Mouse (Mus musculus): ENCODE measurements at regions not wholly inside any gene's neighbourhood (a gene's known extent, or its start where the extent isn't known, plus 50 kb on each side); places are given as distances from the start of the nearest gene placed in this dataset.

- DNase-seq, result no peak
These were observed 1105.2 kb downstream of the Ntrk3 start for GRCm38 (mm10) chr7:77632656-77633055.

- DNase-seq, result no peak
These were observed 1114.3 kb downstream of the Ntrk3 start for GRCm38 (mm10) chr7:77623491-77623890.

GRCm38 (mm10) chr7:77622934-77623333, 1114.9 kb downstream of the Ntrk3 start:
- DNase-seq, result no peak

GRCm38 (mm10) chr7:77572872-77573271, 1164.9 kb downstream of the Ntrk3 start:
- DNase-seq, result no peak

- no peak for DNase-seq
These were observed 1178.7 kb downstream of the Ntrk3 start for GRCm38 (mm10) chr7:77559095-77559494.

GRCm38 (mm10) chr7:77558536-77558935, 1179.3 kb downstream of the Ntrk3 start:
- DNase-seq, result no peak

GRCm38 (mm10) chr7:77536890-77537289, 1200.9 kb downstream of the Ntrk3 start:
- DNase-seq, result no peak

GRCm38 (mm10) chr7:77527906-77528305, 1209.9 kb downstream of the Ntrk3 start:
- DNase-seq, result no peak

GRCm38 (mm10) chr7:77509586-77509985, 1228.2 kb downstream of the Ntrk3 start:
- no peak for DNase-seq

GRCm38 (mm10) chr7:77507606-77508005, 1230.2 kb downstream of the Ntrk3 start:
- no peak for DNase-seq

- DNase-seq, result no peak
These were observed 1235.2 kb downstream of the Ntrk3 start for GRCm38 (mm10) chr7:77502608-77503007.

GRCm38 (mm10) chr7:77495066-77495465, 1242.7 kb downstream of the Ntrk3 start:
- peak; percentile 0 to 4 for DNase-seq

GRCm38 (mm10) chr7:77477519-77477918, 1247.8 kb downstream of the Agbl1 start:
- no peak for DNase-seq

- DNase-seq, result no peak
These were observed 1216.3 kb downstream of the Agbl1 start for GRCm38 (mm10) chr7:77446052-77446367.

GRCm38 (mm10) chr7:77445352-77446051, 1215.8 kb downstream of the Agbl1 start:
- no peak for DNase-seq

- DNase-seq, result peak in 1 of 2 experiments; percentile 13
These were observed 1211.9 kb downstream of the Agbl1 start for GRCm38 (mm10) chr7:77441622-77442021.

- DNase-seq, result peak; percentile 9 to 49
These were observed 1183.9 kb downstream of the Agbl1 start for GRCm38 (mm10) chr7:77413606-77414005.

Measured in kidney, adult 8-10 months (tissue).